Mouse (Mus musculus) small intestine, adult 2 months (tissue): ENCODE measurements around the gene 6030408B16Rik. TPM values are rescaled to one million over a fixed set of nuclear protein-coding genes. Genes with fewer than 3 reads are reported as not detected.

Experiments used
- H3K27ac ChIP-seq: fragments of 200-500 bp; 2 replicates; pipeline ENCODE4 v1.5.1; 2012; ENCODE audit warnings: low read depth, low read length, control low read depth, inconsistent platforms; ENCODE audit not compliant: insufficient read depth
- H3K27me3 ChIP-seq: fragments of 200-500 bp; 2 replicates; pipeline ENCODE4 v1.6.1; 2012; ENCODE audit warnings: mild to moderate bottlenecking, moderate library complexity, low read length, inconsistent platforms; ENCODE audit not compliant: control insufficient read depth, insufficient read depth
- H3K36me3 ChIP-seq: fragments of 200-500 bp; 2 replicates; pipeline ENCODE4 v1.6.1; 2012; ENCODE audit warnings: mild to moderate bottlenecking, low read length, control low read depth, inconsistent platforms; ENCODE audit not compliant: control insufficient read depth, insufficient read depth
- H3K4me1 ChIP-seq: fragments of 200-500 bp; 2 replicates; pipeline ENCODE4 v1.6.1; 2012; ENCODE audit warnings: low read length, inconsistent platforms, mixed read lengths; ENCODE audit not compliant: control insufficient read depth, insufficient read depth, insufficient read length
- H3K4me3 ChIP-seq: fragments of 200-500 bp; 2 replicates; pipeline ENCODE4 v1.5.1; 2012; ENCODE audit warnings: low read depth, mild to moderate bottlenecking, control low read depth, inconsistent platforms, low read length, moderate library complexity
- CTCF ChIP-seq: fragments of 200-500 bp; IDR thresholded peaks from 2 replicates; pipeline ENCODE4 v1.5.1; 2012; ENCODE audit warnings: low read depth, mild to moderate bottlenecking, control low read depth, inconsistent platforms, low read length, moderate library complexity, mixed read lengths; ENCODE audit not compliant: insufficient replicate concordance, insufficient read length; ENCODE audit errors: extremely low read depth
- POLR2A ChIP-seq: fragments of 200-500 bp; IDR thresholded peaks from 2 replicates; pipeline ENCODE4 v1.6.1; 2012; ENCODE audit warnings: low read depth, mild to moderate bottlenecking, control low read depth, inconsistent platforms, low read length, moderate library complexity
- WGBS: fragments of 180-500 bp; shearing (Covaris S2); methylation state at CpG from one replicate; pipeline ENCODE4 v1.1.7; 2018; 5-methylcytosine and 5-hydroxymethylcytosine counted together
- polyA plus RNA-seq: library from polyadenylated mRNA; depleted of rRNA; stranded (reverse); fragments of >200 nt; gene quantifications from 2 replicates; pipeline ENCODE4 v1.2.3, GENCODE M21; 2012

Gene 6030408B16Rik
- polyA plus RNA-seq, 1 experiment: 0.14 TPM

- 87% methylated on average over 3 of the region's 3 CpGs for WGBS
- no peak overlapping the region for H3K4me3 ChIP-seq
- H3K27ac ChIP-seq: no peak overlapping the region
- H3K4me1 ChIP-seq: peaks cover 11% of the 10 kb centered on the region
- TF ChIP-seq CTCF (no peak), POLR2A (no peak)
- H3K36me3 ChIP-seq: no peaks in the 10 kb centered on the region
- no peaks in the 10 kb centered on the region for H3K27me3 ChIP-seq
These were observed 36.0 kb downstream of the 6030408B16Rik start for GRCm38 (mm10) chr15:101328876-101329563.

- 78% methylated on average over 3 of the region's 3 CpGs for whole genome bisulfite sequencing
- H3K27me3 ChIP-seq: no peaks in the 10 kb centered on the region
- H3K27ac ChIP-seq: no peak overlapping the region
These were observed 36.5 kb downstream of the 6030408B16Rik start for GRCm38 (mm10) chr15:101329564-101329892.

GRCm38 (mm10) chr15:101331090-101331489, 38.1 kb downstream of the 6030408B16Rik start:
- Histone ChIP-seq H3K27ac (no peak overlapping the region), H3K27me3 (no peaks in the 10 kb centered on the region), H3K4me3 (no peak overlapping the region), H3K36me3 (no peaks in the 10 kb centered on the region), H3K4me1 (peaks cover 11% of the 10 kb centered on the region)
- 24% methylated on average over 4 of the region's 4 CpGs for WGBS
- no peak for TF ChIP-seq CTCF

More at GRCm38 (mm10) chr15:101329564-101329892, 36.5 kb downstream of the 6030408B16Rik start:
- peaks cover 11% of the 10 kb centered on the region for H3K4me1 ChIP-seq
- H3K4me3 ChIP-seq: no peak overlapping the region
- no peaks in the 10 kb centered on the region for H3K36me3 ChIP-seq
- no peak for TF ChIP-seq POLR2A
- TF ChIP-seq CTCF: no peak

GRCm38 (mm10) chr15:101332370-101332769, 39.4 kb downstream of the 6030408B16Rik start:
- 21% methylated on average over 4 of the region's 4 CpGs for WGBS
- Histone ChIP-seq H3K4me1 (peaks cover 15% of the 10 kb centered on the region), H3K4me3 (no peak overlapping the region), H3K27ac (no peak overlapping the region), H3K27me3 (no peaks in the 10 kb centered on the region), H3K36me3 (no peaks in the 10 kb centered on the region)
- no peak for TF ChIP-seq CTCF
- TF ChIP-seq POLR2A: no peak

- Histone ChIP-seq H3K4me3 (no peak overlapping the region), H3K36me3 (no peaks in the 10 kb centered on the region), H3K27ac (no peak overlapping the region), H3K27me3 (no peaks in the 10 kb centered on the region), H3K4me1 (peaks cover 14% of the 10 kb centered on the region)
- TF ChIP-seq CTCF (no peak), POLR2A (no peak)
- WGBS: 56% methylated on average over 1 of the region's 1 CpGs
These were observed 40.2 kb downstream of the 6030408B16Rik start for GRCm38 (mm10) chr15:101333165-101333564.

GRCm38 (mm10) chr15:101333648-101334047, 40.6 kb downstream of the 6030408B16Rik start:
- no peak overlapping the region for H3K27ac ChIP-seq
- TF ChIP-seq POLR2A (no peak), CTCF (no peak)
- 65% methylated on average over 4 of the region's 4 CpGs for WGBS
- peaks cover 14% of the 10 kb centered on the region for H3K4me1 ChIP-seq
- no peak overlapping the region for H3K4me3 ChIP-seq
- no peaks in the 10 kb centered on the region for H3K27me3 ChIP-seq
- H3K36me3 ChIP-seq: no peaks in the 10 kb centered on the region

GRCm38 (mm10) chr15:101336474-101337174, 43.6 kb downstream of the 6030408B16Rik start:
- Histone ChIP-seq H3K4me3 (no peak overlapping the region), H3K27ac (no peak overlapping the region), H3K4me1 (peaks cover 9% of the 10 kb centered on the region), H3K27me3 (no peaks in the 10 kb centered on the region), H3K36me3 (no peaks in the 10 kb centered on the region)
- WGBS: 36% methylated on average over 24 of the region's 24 CpGs
- TF ChIP-seq CTCF (no peak), POLR2A (no peak)
